ENCODE assay signal across 8 mouse cellular contexts in genomic region chr5:5419992-5420455, GRCm38 (mm10). TPM values are rescaled to one million over a fixed set of nuclear protein-coding genes. Genes with fewer than 3 reads are reported as not detected.
DNase-seq lines count a peak whose midpoint lies in the region; ATAC-seq and TF ChIP-seq lines count a peak whose summit lies in the region.

Gene Cdk14, minus strand, starts transcription at chr5:5420312.

- TF ChIP-seq POLR2A in myocyte (IDR thresholded peaks at IDR 0.05; ENCODE audit: insufficient read length, low read depth), result peak; percentile 80

- no peak within 1 kb of the TSS for H3K27ac ChIP-seq in embryonic facial prominence, embryonic 13.5 days
- no peak within 1 kb of the TSS for H3K27ac ChIP-seq in hindbrain, embryonic 13.5 days
- no peak within 1 kb of the TSS; the same call in 1 of the 2 replicates for H3K27ac ChIP-seq in liver, embryonic 13.5 days

- no peaks in the 10 kb centered on the region for H3K36me3 ChIP-seq in embryonic facial prominence, embryonic 13.5 days
- H3K36me3 ChIP-seq in hindbrain, embryonic 13.5 days, result no peaks in the 10 kb centered on the region
- no peaks in the 10 kb centered on the region for H3K36me3 ChIP-seq in liver, embryonic 13.5 days
- no peaks in the 10 kb centered on the region for H3K36me3 ChIP-seq in myocyte (ENCODE audit: control insufficient read depth, insufficient read depth)

- H3K79me2 ChIP-seq in myocyte (ENCODE audit: control insufficient read depth, insufficient read depth), result no peaks in the 10 kb centered on the region

- no peak for ATAC-seq in embryonic facial prominence, embryonic 13.5 days (ENCODE audit: insufficient number of reproducible peaks, insufficient read depth, low FRiP score, low TSS enrichment, low read depth)
- no peak for ATAC-seq in hindbrain, embryonic 13.5 days (ENCODE audit: low FRiP score)
- ATAC-seq in liver, embryonic 13.5 days (ENCODE audit: low read depth), result peak; percentile 41

- DNase-seq in urinary bladder, postnatal 14 days (ENCODE audit: low spot score), result peak; percentile 10
- no peak for DNase-seq in urinary bladder, postnatal 25 days (ENCODE audit: low spot score)
- DNase-seq in liver, embryonic 13.5 days, result no peak
- no peak for DNase-seq in right cerebral cortex, postnatal 4 days
- no peak for DNase-seq in frontal cortex, postnatal 36 days (ENCODE audit: low spot score in 2 of 2)

- WGBS in embryonic facial prominence, embryonic 13.5 days, result 81% methylated on average over 9 of the region's 9 CpGs
- 87% methylated on average over 9 of the region's 9 CpGs for WGBS in hindbrain, embryonic 13.5 days
- WGBS in liver, embryonic 13.5 days (ENCODE audit: insufficient replicate concordance), result 18% methylated on average over 9 of the region's 9 CpGs

- no peak within 1 kb of the TSS for H3K9ac ChIP-seq in embryonic facial prominence, embryonic 13.5 days
- H3K9ac ChIP-seq in hindbrain, embryonic 13.5 days, result no peak within 1 kb of the TSS
- no peak within 1 kb of the TSS for H3K9ac ChIP-seq in liver, embryonic 13.5 days

- no peak within 1 kb of the TSS for H3K4me3 ChIP-seq in embryonic facial prominence, embryonic 13.5 days
- H3K4me3 ChIP-seq in hindbrain, embryonic 13.5 days, result no peak within 1 kb of the TSS
- H3K4me3 ChIP-seq in liver, embryonic 13.5 days (replicated peaks), result no peak within 1 kb of the TSS
- H3K4me3 ChIP-seq in myocyte, result peak within 1 kb of the TSS; percentile 33

- H3K9me3 ChIP-seq in embryonic facial prominence, embryonic 13.5 days, result no peaks in the 10 kb centered on the region
- no peaks in the 10 kb centered on the region for H3K9me3 ChIP-seq in hindbrain, embryonic 13.5 days
- no peaks in the 10 kb centered on the region for H3K9me3 ChIP-seq in liver, embryonic 13.5 days (replicated peaks)

- no peaks in the 10 kb centered on the region for H3K27me3 ChIP-seq in embryonic facial prominence, embryonic 13.5 days
- no peaks in the 10 kb centered on the region for H3K27me3 ChIP-seq in hindbrain, embryonic 13.5 days
- H3K27me3 ChIP-seq in liver, embryonic 13.5 days, result no peaks in the 10 kb centered on the region
- no peaks in the 10 kb centered on the region for H3K27me3 ChIP-seq in myocyte (ENCODE audit: control insufficient read depth, insufficient read depth, insufficient read length)

- no peaks in the 10 kb centered on the region for H3K4me1 ChIP-seq in embryonic facial prominence, embryonic 13.5 days
- H3K4me1 ChIP-seq in hindbrain, embryonic 13.5 days (replicated peaks), result no peaks in the 10 kb centered on the region
- no peaks in the 10 kb centered on the region for H3K4me1 ChIP-seq in liver, embryonic 13.5 days (replicated peaks)

- H3K4me2 ChIP-seq in embryonic facial prominence, embryonic 13.5 days, result no peak within 1 kb of the TSS
- H3K4me2 ChIP-seq in hindbrain, embryonic 13.5 days, result no peak within 1 kb of the TSS
- 0 out of 2 replicates have a peak within 1 kb of the TSS, but pooled peaks have one; percentile 9 for H3K4me2 ChIP-seq in liver, embryonic 13.5 days
- H3K4me2 ChIP-seq in myocyte (ENCODE audit: low read depth), result peak within 1 kb of the TSS; percentile 82

- H3ac ChIP-seq in myocyte (ENCODE audit: control insufficient read depth, insufficient read length), result peak within 1 kb of the TSS; percentile 68

TF ChIP-seq in myocyte, 11 proteins besides CTCF, POLR2A, EP300 and RAD21:
- TF ChIP-seq E2F4 (IDR thresholded peaks at IDR 0.05; ENCODE audit: insufficient read depth) (no peak), REST (IDR thresholded peaks at IDR 0.05; ENCODE audit: insufficient read depth, insufficient read length) (no peak), CEBPB (IDR thresholded peaks at IDR 0.05; ENCODE audit: insufficient read depth, poor library complexity, severe bottlenecking) (no peak), POLR2AphosphoS2 (IDR thresholded peaks at IDR 0.05; ENCODE audit: insufficient read length, low read depth) (peak; percentile 77), TCF12 (IDR thresholded peaks at IDR 0.05; ENCODE audit: insufficient read depth, poor library complexity, severe bottlenecking) (no peak)

RNA-seq across cellular contexts. Expression of gene Cdk14, which starts in this region (rescaled TPM):
- 24.5 and 31.5 TPM in 2 replicates for polyA plus RNA-seq in embryonic facial prominence, embryonic 13.5 days (2015; fragmentation: Nextera tagmentation; extraction: Ambion mirVana)
- polyA plus RNA-seq in hindbrain, embryonic 13.5 days (2015; fragmentation: Nextera tagmentation; extraction: Ambion mirVana), result 35.8 and 36.1 TPM in 2 replicates
- polyA plus RNA-seq in liver, embryonic 13.5 days (2015; fragmentation: Nextera tagmentation; extraction: Ambion mirVana), result 1.4 and 2.1 TPM in 2 replicates
- 11.2 TPM for polyA plus RNA-seq in myocyte (2012; fragmentation: generic; extraction: Trizol)

Comparison
In these comparisons a context has a peak if more than half of its experiments do, and no peak if none do; other contexts are left out.
1. H3K4me2 ChIP-seq: peak in liver, embryonic 13.5 days (single experiment) and myocyte (single experiment); none in embryonic facial prominence, embryonic 13.5 days (single experiment) and hindbrain, embryonic 13.5 days (single experiment).